Mouse (Mus musculus) mammary gland, adult 2 months (tissue): Measurements from ENCODE around the gene Mettl5. TPM values are rescaled to one million over a fixed set of nuclear protein-coding genes. Genes with fewer than 3 reads are reported as not detected.

Experiments
- polyA plus RNA-seq: library from polyadenylated mRNA; depleted of rRNA; stranded (reverse); fragments of >200 nt; gene quantifications from 2 replicates; pipeline ENCODE4 v1.2.3, GENCODE M21; 2012; ENCODE audit warnings: low replicate concordance; rRNA removed

Gene Mettl5
- 3.2 and 5.9 TPM in 2 replicates for polyA plus RNA-seq

GRCm38 (mm10) chr2:69885451-69886305 lies at the start of gene Mettl5:
Mettl5 (minus strand) TSS chr2:69885615.

GRCm38 (mm10) chr2:69897039-69897617 lies 11.7 kb upstream of the Mettl5 start, which contains the start of gene Ubr3:
Ubr3 (plus strand) TSS chr2:69897246.

GRCm38 (mm10) chr2:69861485-69862091 lies 23.8 kb downstream of the Mettl5 start, which contains the start of gene Ssb:
Ssb (plus strand) TSS chr2:69861562.

GRCm38 (mm10) chr2:69821711-69822110 lies 63.7 kb downstream of the Mettl5 start, which contains the start of gene Klhl23:
Klhl23 (plus strand) TSS chr2:69821944.

Other genes with a start within 250 kb of the Mettl5 start
- gene Bbs5, start 238.4 kb downstream of the Mettl5 start, polyA plus RNA-seq: 0.37 and 1.1 TPM in 2 replicates
- 34.3 TPM in 1 of 2 replicates, not detected in the other for gene Klhl41, start 215.5 kb downstream of the Mettl5 start, polyA plus RNA-seq
- gene Fastkd1, start 172.1 kb downstream of the Mettl5 start, polyA plus RNA-seq: 3.6 and 6.7 TPM in 2 replicates
- gene Ppig, start 163.1 kb downstream of the Mettl5 start, polyA plus RNA-seq: 0.63 and 2.2 TPM in 2 replicates
- gene Ccdc173, start 96.0 kb downstream of the Mettl5 start, polyA plus RNA-seq: 0.06 and 0.36 TPM in 2 replicates
- gene Phospho2, start 96.0 kb downstream of the Mettl5 start, polyA plus RNA-seq: 22.3 and 116 TPM in 2 replicates
- gene Klhl23, start 63.7 kb downstream of the Mettl5 start, polyA plus RNA-seq: 0.48 and 3.5 TPM in 2 replicates
- 0.98 and 3.9 TPM in 2 replicates for gene Ssb, start 24.1 kb downstream of the Mettl5 start, polyA plus RNA-seq
- 10.3 and 22.7 TPM in 2 replicates for gene Ubr3, start 11.6 kb upstream of the Mettl5 start, polyA plus RNA-seq
- 0.06 TPM in 2 replicates for gene Myo3b, start 153.5 kb upstream of the Mettl5 start, polyA plus RNA-seq